Mouse (Mus musculus): ENCODE measurements around the gene Gm10490. TPM values are rescaled to one million over a fixed set of nuclear protein-coding genes. Genes with fewer than 3 reads are reported as not detected.
"Not testable (repeated sequence)": the region's sequence is repeated elsewhere in the genome, so short reads cannot be mapped to it uniquely, and the experiment has no call there.

Gene Gm10490
- not detected for total RNA-seq (2021)
- long read RNA-seq, experiment 1 = 0 reads
- long read RNA-seq, experiment 2 = 0 reads

GRCm38 (mm10) chrX:7909242-7909641 lies at the start of gene Gm10490:
TSS of gene Gm10490 (plus strand) at chrX:7909542.
- DNase-seq = not testable (repeated sequence)

GRCm38 (mm10) chrX:7863181-7863580 lies 46.2 kb upstream of the Gm10490 start:
- DNase-seq = no peak

GRCm38 (mm10) chrX:7864551-7864950 lies 44.8 kb upstream of the Gm10490 start:
- DNase-seq = no peak

GRCm38 (mm10) chrX:7865343-7865742 lies 44.0 kb upstream of the Gm10490 start:
- DNase-seq = no peak

- no peak for DNase-seq
Observed at GRCm38 (mm10) chrX:7865786-7866185, 43.6 kb upstream of the Gm10490 start.

GRCm38 (mm10) chrX:7867141-7867540 lies 42.2 kb upstream of the Gm10490 start:
- DNase-seq = no peak

GRCm38 (mm10) chrX:7868506-7868905 lies 40.8 kb upstream of the Gm10490 start:
- no peak for DNase-seq

GRCm38 (mm10) chrX:7869826-7870225 lies 39.5 kb upstream of the Gm10490 start:
- no peak for DNase-seq

GRCm38 (mm10) chrX:7878007-7878419 lies 31.3 kb upstream of the Gm10490 start, which contains the start of gene Pim2:
TSS of gene Pim2 (plus strand) at chrX:7878262.
- DNase-seq = peak; percentile 45

- no peak for DNase-seq
Observed at GRCm38 (mm10) chrX:7878495-7878894, 30.8 kb upstream of the Gm10490 start.

GRCm38 (mm10) chrX:7879819-7880218 lies 29.5 kb upstream of the Gm10490 start:
- DNase-seq = peak; percentile 25

GRCm38 (mm10) chrX:7883841-7884567 lies 25.3 kb upstream of the Gm10490 start, which contains the start of gene Slc35a2:
TSS of gene Slc35a2 (plus strand) at chrX:7884028.
- peak; percentile 76 for DNase-seq

- DNase-seq = no peak
Observed at GRCm38 (mm10) chrX:7898211-7898610, 11.1 kb upstream of the Gm10490 start.

- peak; percentile 75 for DNase-seq
Observed at GRCm38 (mm10) chrX:7898880-7899874, 10.2 kb upstream of the Gm10490 start, which contains the start of the genes Pqbp1 and Timm17b. TSS of gene Pqbp1 (minus strand) at chrX:7899269. TSS of gene Timm17b (plus strand) at chrX:7899357.

GRCm38 (mm10) chrX:7904441-7904840 lies 4.9 kb upstream of the Gm10490 start:
- no peak for DNase-seq

- no peak for DNase-seq
Observed at GRCm38 (mm10) chrX:7907735-7908134, 1.6 kb upstream of the Gm10490 start, which contains the start of gene Gm10491. TSS of gene Gm10491 (minus strand) at chrX:7907835.

GRCm38 (mm10) chrX:7910473-7910872 lies 1.1 kb downstream of the Gm10490 start:
- DNase-seq = no peak

GRCm38 (mm10) chrX:7915669-7916068 lies 6.3 kb downstream of the Gm10490 start:
- DNase-seq = not testable (repeated sequence)

- not testable (repeated sequence) for DNase-seq
Observed at GRCm38 (mm10) chrX:7917960-7918359, 8.6 kb downstream of the Gm10490 start.

- no peak for DNase-seq
Observed at GRCm38 (mm10) chrX:7919601-7920383, 10.4 kb downstream of the Gm10490 start, which contains the start of gene Pcsk1n. TSS of gene Pcsk1n (plus strand) at chrX:7919822.

GRCm38 (mm10) chrX:7922032-7922431 lies 12.7 kb downstream of the Gm10490 start:
- DNase-seq = no peak

- DNase-seq = no peak
Observed at GRCm38 (mm10) chrX:7926266-7926665, 16.9 kb downstream of the Gm10490 start.
